Mouse (Mus musculus) mesoderm, embryonic 11.5 days (tissue): ENCODE measurements around the gene Ttc38.
A peak's percentile ranks its signal among the peaks of the same experiment; 100 is the strongest.

Source experiments
- DNase-seq: peaks from one replicate; pipeline ENCODE4 v3.0.0-alpha.2; 2012; ENCODE audit warnings: low read depth, low spot score

The Ttc38 gene

GRCm38 (mm10) chr15:85831954-85832590 is at the start of gene Ttc38:
Gene Ttc38 (plus strand): TSS chr15:85832306.
- DNase-seq = peak; percentile 77

DNA sequence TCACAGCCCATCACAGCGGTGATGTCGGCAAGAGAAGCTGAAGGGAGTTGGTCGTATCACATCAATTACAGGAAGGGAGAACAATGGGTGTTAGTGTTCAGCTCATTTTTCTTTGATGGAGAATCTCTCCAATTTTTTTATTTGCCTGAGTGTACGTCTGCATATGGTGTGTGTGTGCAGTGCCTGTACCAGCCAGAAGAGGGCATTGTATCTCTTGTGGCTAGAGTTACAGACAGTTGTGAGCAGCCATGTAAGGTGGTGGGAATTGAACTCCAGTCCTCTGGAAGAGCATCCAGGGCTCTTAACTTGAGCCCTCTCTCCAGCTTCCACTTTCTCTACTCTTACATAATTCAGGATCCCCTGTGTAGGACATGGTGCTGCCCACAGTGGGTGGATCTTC is 49.0 kb upstream of the Ttc38 start:
- no peak for DNase-seq

DNA sequence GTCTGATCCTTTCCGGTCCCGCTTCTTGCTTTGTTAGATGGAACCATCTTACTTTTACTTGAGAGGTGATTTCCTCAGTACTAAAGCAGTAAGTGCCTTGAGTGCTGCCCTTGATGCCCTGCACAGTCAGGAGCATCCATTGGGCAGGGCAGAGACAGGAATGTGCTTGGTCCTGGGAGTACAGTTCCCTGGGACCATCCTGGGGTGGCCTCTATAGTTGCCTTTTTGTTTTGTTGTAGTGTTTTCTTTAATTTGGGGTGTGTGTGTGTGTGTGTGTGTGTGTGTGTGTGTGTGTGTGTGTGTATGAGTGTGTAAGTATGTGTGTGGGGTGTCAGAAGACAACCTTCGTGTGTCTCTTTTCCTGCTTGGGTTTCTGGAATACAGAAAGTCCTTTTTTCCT is 47.8 kb upstream of the Ttc38 start:
- no peak for DNase-seq

GRCm38 (mm10) chr15:85786711-85787110 is 45.4 kb upstream of the Ttc38 start:
- DNase-seq = no peak

DNA sequence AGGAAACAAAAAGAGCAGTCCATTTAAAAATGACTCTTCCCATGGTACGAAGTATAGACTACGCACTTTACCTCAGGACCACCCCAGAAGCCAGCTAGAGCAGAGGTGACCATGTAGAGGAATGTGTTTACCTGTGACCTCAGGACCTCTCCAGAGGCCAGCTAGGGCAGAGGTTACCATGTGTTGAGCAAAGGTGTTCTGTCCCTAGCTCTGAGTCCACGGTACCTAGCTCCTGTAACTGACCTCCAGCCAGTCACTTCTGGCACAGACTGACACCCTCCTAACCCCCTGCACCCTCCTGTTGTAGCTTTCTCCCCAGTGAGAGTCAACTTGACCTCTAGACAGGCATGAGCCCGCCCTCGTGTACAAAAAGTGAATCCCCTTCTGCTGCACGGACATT is 44.6 kb upstream of the Ttc38 start:
- no peak for DNase-seq

GRCm38 (mm10) chr15:85788051-85788450 is 44.1 kb upstream of the Ttc38 start:
- DNase-seq = no peak

DNA sequence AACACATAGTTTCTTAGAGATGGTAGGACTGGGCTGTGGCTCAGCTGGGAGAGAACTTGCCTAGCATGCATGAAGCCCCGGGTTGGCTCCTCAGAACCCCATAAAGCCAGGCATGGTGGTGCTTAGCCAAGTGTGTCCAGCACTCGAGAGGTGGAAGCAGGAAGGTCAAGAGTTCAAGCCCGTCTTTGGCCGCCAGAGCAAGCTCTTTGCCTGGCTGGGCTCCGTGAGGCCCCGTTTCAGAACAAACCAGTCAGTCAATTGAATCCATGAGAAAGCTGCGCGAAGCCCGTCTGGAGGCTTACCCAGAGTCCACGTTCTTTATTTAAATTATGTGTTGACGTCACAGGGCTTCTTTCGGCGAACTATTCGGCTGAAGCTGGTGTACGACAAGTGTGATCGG is 43.5 kb upstream of the Ttc38 start:
- no peak for DNase-seq

DNA sequence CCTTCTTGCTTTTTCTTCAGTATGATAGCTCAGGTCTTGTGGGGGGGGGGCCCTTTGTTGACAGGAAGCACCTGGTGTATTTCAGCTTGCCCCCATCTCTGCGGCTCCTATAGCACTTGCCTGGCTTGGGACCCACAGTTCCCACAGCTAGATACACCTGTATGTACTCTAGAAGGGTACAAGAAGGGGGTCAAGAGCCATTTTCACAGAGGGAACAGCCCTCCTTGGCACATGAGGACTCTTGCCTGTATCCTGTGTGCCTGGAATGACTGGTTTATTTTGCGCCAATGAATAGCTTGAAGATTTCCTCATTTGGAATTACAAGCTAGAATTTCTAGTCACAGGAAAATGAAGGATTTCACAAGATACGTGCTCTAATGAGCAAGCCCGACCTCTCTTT is 40.7 kb upstream of the Ttc38 start:
- no peak for DNase-seq

GRCm38 (mm10) chr15:85792819-85793218 is 39.3 kb upstream of the Ttc38 start:
- DNase-seq = no peak

- DNase-seq = no peak
These were observed 36.6 kb upstream of the Ttc38 start for GRCm38 (mm10) chr15:85795516-85795915.

DNA sequence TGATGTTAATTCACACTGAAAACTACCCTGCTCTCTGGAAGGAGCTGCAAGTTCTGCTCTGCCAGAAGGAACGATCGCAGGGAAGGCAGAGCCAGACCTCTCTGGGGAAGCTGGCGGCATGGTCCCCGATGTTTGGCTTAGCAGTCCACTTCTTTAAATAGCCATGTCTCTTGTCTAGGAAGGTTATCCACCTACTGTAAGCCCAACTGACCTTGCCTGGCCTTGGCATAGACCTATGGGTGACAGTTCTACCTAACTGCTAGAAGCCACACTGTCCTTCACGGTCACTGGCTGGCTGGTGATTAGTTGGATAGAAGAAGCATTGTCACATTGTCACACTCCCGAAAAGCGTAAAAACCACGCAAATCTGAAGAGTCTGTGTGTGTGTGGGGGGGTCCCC is 33.4 kb upstream of the Ttc38 start:
- no peak for DNase-seq

GRCm38 (mm10) chr15:85802931-85803330 is 29.2 kb upstream of the Ttc38 start:
- DNase-seq = no peak

- no peak for DNase-seq
These were observed 25.2 kb upstream of the Ttc38 start for GRCm38 (mm10) chr15:85806886-85807285.

GRCm38 (mm10) chr15:85807404-85807803 is 24.7 kb upstream of the Ttc38 start:
- no peak for DNase-seq

- DNase-seq = no peak
These were observed 24.1 kb upstream of the Ttc38 start for GRCm38 (mm10) chr15:85808031-85808430.

DNA sequence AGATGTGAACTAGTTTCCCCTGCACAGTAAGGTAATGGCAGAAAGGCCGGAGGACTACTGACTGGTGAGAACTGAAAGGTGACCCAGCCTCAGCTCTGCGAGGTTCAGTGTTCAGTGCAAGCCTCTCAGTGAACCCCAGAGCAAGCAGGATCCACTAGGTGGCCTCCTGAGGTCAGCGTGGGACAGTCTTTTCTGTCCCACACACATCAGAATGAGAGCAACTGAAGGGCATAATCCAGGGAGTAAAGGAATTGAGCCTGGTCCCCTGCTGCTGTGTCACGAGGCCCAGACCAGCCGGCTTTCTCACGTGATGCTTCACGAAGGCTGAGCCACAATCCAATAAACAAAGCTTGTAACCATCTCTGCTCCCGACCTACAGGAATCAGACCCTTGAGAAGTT is 23.7 kb upstream of the Ttc38 start:
- DNase-seq = no peak

DNA sequence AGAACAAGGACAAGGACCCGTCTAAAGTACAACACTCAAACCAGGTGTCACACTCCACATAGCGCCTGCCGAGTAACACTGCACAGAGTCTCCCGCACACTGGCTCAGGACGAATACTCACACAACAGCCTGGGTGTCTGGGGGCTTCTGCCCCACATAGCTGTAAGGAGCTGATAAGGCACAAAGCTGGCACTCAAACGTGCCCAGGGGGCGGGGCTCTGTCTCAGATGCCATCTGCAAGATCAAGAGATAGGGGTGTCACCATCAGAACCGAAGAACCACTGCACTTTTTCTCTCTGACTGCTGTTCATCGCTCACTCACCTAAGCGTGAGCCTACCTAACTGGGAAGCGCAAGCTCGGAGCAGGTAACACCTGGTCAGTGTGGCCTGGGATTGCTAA is 23.0 kb upstream of the Ttc38 start:
- DNase-seq = no peak

DNA sequence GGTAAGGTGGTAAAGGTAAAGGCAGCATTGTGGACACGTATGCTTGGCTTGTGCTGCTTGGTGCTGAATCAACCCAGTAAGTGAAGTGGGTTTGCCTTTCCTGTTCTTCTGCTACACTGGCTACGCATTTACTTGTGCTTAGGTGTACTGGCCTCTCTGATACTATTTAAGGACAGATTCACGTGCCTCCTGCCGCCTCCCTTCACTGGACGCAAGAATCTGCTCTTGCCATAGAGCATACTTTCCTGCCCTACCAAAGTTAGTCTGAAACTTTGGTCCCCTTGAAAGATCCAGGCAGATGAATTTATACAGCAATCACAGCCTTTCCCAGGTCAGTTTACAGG is 21.7 kb upstream of the Ttc38 start:
- DNase-seq = no peak

DNA sequence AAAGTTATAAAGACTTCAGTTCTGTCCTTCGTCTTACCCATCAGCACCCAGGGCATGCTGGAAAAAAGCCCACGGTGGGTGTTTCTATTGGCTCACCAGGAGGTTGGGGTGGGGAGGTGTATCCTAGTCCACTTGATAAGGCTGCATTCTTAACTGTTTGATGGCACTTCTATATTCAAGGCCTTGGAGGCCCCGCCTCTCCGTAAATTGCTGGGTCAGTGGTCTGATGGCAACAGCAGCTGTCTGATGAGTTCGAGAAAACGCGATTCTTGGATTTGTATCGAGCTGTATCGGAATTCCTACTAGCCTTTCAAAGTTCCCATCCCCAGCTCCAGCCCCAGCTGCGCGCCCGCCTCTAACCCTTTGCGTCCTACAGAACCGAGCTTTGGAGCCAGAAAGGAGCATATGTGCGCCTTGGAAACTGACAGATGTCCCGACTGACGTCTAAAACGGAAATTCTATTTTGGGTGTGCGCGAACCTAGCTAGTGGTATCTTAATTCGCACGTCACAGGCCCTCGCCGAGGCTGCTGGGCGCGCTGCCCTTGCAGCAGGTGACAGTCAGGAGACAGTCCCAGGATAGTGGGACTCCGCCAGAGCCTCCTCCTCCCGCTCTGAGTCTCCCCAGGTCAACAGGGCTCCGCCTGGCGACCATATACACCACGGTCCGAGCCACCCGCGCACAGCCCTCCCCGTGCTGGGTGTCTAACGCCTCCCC is 21.1 kb upstream of the Ttc38 start:
- DNase-seq = peak; percentile 37

DNA sequence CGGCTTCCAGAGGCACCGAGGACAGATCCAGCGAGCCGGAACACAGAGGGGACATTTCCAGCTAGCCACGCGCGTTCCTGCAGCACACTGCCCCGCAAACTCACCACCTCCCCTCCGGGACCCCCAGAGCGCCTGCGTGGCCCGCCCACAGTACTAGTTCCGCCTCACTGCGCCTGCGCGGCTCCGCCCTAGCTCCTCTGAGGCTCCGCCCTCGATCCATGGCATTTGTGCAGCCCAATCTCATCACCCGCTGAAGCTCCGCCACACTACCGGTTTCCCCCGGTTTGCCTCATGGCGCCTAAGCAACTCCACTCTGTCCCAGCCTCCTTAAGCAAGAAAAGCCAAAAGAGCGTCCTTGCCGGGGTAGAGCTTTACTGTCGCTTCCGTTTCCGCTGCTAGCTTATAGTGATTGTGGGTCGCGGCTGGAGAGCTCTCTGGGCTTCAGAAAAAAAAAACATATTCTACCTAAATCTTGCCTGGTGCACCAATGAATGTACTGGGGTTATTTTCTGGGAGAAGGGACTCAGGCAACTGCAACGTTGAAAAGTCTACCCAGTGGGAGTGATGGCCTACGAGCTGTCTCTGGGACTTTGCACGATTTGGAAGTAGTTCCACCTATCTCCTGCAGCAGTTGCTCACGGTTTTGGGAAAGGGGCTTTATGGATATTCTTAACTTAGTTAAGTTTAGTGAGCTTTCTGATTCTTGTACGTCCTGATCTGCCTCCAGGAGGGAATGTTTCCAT is 20.4 kb upstream of the Ttc38 start, which contains the start of gene Cdpf1:
TSS of gene Cdpf1 (minus strand) at position 163 of the 743 bp plus-strand sequence.
- DNase-seq = peak; percentile 97

- DNase-seq = no peak
These were observed 18.7 kb upstream of the Ttc38 start for GRCm38 (mm10) chr15:85813428-85813827.

DNA sequence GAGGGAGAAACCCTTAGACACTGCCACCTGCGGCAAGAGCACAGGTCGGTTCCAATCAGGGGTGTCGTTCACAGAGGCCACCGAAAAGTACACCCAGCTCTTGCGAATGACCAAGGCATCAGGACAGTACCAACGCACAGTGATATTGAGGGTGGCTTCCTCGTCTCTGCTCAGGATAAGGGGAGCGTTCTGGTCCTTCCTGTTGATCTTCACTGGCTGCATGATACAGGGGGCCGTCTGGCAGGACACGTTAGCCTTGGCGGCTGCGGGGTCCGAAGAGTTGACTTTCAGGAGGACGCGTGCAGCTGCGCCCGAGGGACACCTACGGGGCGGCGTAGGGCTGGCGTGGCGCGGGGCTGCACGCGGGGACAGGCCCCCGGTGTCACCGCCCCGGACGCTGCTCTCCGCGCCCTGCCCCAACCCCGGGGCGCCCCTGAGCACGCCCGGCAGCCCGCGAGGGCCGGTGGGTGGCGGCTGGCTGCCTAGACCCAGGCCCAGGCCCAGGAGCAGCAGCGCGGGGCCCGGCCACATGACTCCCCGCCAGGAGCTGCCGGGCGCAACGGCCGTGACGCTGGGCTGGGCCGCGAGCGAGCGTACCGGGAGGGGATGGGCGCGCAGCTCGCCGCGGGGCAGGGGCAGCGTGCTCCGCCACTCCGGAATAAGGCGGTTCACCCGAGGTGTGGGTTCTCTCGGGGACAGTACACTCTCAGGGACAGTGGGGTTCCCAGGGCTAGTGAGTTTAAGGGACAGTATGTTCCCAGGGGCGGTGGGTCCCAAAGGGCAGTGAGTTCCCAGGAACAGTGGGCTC is 10.7 kb upstream of the Ttc38 start, which contains the start of gene Pkdrej:
TSS of gene Pkdrej (minus strand) at position 532 of the 808 bp plus-strand sequence.
- DNase-seq = peak; percentile 24
